Mouse (Mus musculus): ENCODE results near the gene Tlr8. TPM values are rescaled to one million over a fixed set of nuclear protein-coding genes. Genes with fewer than 3 reads are reported as not detected.

Gene Tlr8
- polyA plus RNA-seq, 1 experiment from 2014 or later = 0.79 TPM

DNA sequence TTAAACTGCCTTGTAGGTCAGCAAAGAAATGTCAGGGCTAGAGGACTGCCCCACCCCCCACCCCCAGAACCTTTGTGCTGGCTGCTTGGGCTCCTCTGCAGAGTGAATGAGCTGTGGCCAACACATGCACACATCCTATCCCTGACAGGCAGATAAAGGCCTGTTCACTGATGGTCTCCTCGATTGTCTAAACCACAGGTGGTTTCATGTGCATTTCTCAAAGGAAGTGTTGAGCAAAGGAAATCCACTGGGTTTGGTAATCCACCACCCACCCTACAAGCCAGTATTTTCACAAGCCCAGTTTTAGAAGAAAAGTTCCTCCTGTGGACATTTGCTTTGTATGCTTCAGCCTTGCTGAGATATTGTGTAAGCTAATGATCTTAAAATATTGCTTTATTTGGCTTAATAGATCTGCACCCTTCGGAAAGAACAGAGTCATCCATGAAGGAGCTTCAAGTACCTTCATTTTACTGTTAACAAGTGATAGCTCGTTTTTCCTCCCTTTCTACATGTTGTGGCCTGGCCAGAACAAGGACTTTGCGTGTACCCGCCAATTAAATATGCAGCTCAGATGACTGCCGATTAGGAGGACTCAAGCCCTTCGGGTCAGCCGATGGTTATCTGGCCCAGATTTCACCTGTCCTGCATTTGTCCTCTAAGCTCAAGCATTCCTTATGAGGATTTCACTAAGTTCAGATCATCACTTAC is 58.2 kb downstream of the Tlr8 start:
- DNase-seq (ENCODE audit: low spot score) = peak; percentile 17

DNA sequence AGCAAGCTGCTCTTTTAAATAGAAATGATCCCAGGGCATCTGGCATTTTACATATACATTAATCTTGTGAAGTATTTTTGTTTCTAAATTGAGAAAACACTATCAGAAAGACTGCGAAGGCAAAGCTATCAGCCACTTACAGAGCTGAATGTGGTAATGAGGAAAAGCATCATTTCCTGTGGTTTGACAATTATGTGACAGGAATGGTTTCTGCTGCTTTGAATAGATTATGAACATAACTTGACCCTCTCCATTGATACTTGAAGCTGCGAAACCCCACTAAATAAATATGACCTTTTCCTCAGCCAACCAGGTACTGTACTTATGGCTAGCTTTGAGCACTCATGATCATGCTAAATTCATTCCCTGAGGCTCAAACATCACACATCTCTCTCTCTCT is 62.8 kb downstream of the Tlr8 start:
- no peak for DNase-seq (ENCODE audit: low spot score)

DNA sequence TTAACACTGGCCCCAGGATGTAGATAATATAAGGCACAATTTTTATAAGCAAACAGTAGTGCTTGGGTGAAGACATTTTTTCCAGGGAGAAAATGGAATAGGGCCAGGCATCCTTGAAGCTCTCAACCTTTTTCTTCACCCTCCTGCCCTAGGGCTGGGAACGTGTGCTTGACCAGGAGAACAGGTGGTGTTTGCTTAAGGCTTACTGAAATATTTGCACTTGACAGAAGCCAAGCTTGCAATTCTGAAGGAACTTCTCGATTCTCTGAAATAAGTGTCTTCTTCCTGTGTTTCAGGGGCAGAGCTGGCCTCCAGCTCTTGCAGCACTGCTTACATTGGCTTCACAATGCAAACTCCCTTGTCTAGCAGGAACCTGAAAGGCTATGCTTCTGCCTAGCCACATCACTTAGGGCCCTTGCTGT is 68.9 kb downstream of the Tlr8 start:
- no peak for DNase-seq (ENCODE audit: low spot score)

Other genes with a start within 250 kb of the Tlr8 start
- 6,098 and 6,310 TPM in 2 replicates for gene Tmsb4x, start 55.0 kb downstream of the Tlr8 start, polyA plus RNA-seq (2015; fragmentation: Nextera tagmentation; extraction: Ambion mirVana)
- gene Tlr7, start 66.2 kb upstream of the Tlr8 start, polyA plus RNA-seq (2015; fragmentation: Nextera tagmentation; extraction: Ambion mirVana) = 1.5 and 2.0 TPM in 2 replicates
- 108 and 125 TPM in 2 replicates for gene Prps2, start 118.4 kb upstream of the Tlr8 start, polyA plus RNA-seq (2015; fragmentation: Nextera tagmentation; extraction: Ambion mirVana)